Mouse (Mus musculus) neural tube, embryonic 11.5 days (tissue): ENCODE data around the gene Pex7. TPM values are rescaled to one million over a fixed set of nuclear protein-coding genes. Genes with fewer than 3 reads are reported as not detected.

Source experiments
- ATAC-seq: fragments of 200-750 bp; cut with Nextera tagmentation; 2 replicates; pipeline ENCODE4 v1.8.0; 2017; ENCODE audit warnings: moderate number of reproducible peaks, mild to moderate bottlenecking, moderate TSS enrichment, moderate library complexity; ENCODE audit not compliant: insufficient read depth, low FRiP score, low TSS enrichment
- DNase-seq: peaks from one replicate; pipeline ENCODE4 v3.0.0-alpha.2; 2015; ENCODE audit warnings: low spot score
- H3K27ac ChIP-seq: fragments of 300-500 bp; sonication (generic); 2 replicates; pipeline ENCODE4 v1.5.1; 2014; ENCODE audit warnings: low read depth, mild to moderate bottlenecking, low read length
- H3K27me3 ChIP-seq: fragments of 300-500 bp; sonication (generic); 2 replicates; pipeline ENCODE4 v1.6.1; 2014; ENCODE audit warnings: mild to moderate bottlenecking, low read length, mixed read lengths; ENCODE audit not compliant: control insufficient read depth, insufficient read depth
- H3K36me3 ChIP-seq: fragments of 300-500 bp; sonication (generic); 2 replicates; pipeline ENCODE4 v1.6.1; 2014; ENCODE audit warnings: mild to moderate bottlenecking, low read length, moderate library complexity, mixed read lengths; ENCODE audit not compliant: control insufficient read depth, insufficient read depth
- H3K4me1 ChIP-seq: fragments of 300-500 bp; sonication (generic); 2 replicates; pipeline ENCODE4 v1.6.1; 2014; ENCODE audit warnings: low read length, mixed read lengths; ENCODE audit not compliant: control insufficient read depth, insufficient read depth
- H3K4me2 ChIP-seq: fragments of 300-500 bp; sonication (generic); 2 replicates; pipeline ENCODE4 v1.6.1; 2014; ENCODE audit warnings: low read depth, mild to moderate bottlenecking, moderate library complexity
- H3K4me3 ChIP-seq: fragments of 300-500 bp; sonication (generic); 2 replicates; pipeline ENCODE4 v1.5.1; 2014; ENCODE audit warnings: low read depth, low read length
- H3K9ac ChIP-seq: fragments of 300-500 bp; sonication (generic); 2 replicates; pipeline ENCODE4 v1.6.1; 2014; ENCODE audit warnings: mild to moderate bottlenecking, low read length
- H3K9me3 ChIP-seq: fragments of 300-500 bp; sonication (generic); 2 replicates; pipeline ENCODE4 v1.6.1; 2016; ENCODE audit warnings: low read length; ENCODE audit not compliant: control insufficient read depth
- WGBS: fragments of 180-500 bp; shearing (Covaris S2); extraction: QIAGEN DNeasy Blood & Tissue Kit; methylation state at CpG from one replicate; pipeline ENCODE4 v1.1.7; 2014; 5-methylcytosine and 5-hydroxymethylcytosine counted together
- polyA plus RNA-seq: library from polyadenylated mRNA; unstranded; fragments of >200 nt; fragmentation: Nextera tagmentation; extraction: Ambion mirVana; gene quantifications from 2 replicates; pipeline ENCODE4 v1.2.1, GENCODE M21; 2014

Gene Pex7
- polyA plus RNA-seq, 1 experiment from 2014 or later, result 29.1 TPM

DNA sequence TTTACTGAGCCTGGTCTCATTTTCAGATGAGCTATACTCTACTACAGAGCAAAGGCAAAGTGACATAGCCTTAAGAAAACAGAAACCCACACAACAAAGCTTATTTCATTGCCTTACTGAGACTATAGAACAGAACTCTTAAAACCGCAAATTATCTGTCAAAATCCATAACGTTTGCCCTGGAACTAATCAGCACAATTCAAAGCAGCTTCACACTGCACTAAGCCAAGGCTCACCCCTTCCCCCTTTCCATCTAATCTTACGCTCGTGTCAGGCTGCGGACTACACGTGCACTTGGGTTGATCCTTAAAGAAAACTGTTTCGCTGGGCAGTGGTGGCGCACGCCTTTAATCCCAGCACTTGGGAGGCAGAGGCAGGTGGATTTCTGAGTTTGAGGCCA, 29.8 kb downstream of the Pex7 start:
- H3K27ac ChIP-seq, result no peak overlapping the region
- H3K9ac ChIP-seq, result no peak overlapping the region
- no peak overlapping the region for H3K4me3 ChIP-seq
- H3K9me3 ChIP-seq, result no peaks in the 10 kb centered on the region
- DNase-seq (no peak), ATAC-seq (no peak)
- 84% methylated on average over 9 of the region's 9 CpGs for WGBS
- no peaks in the 10 kb centered on the region for H3K27me3 ChIP-seq
- no peaks in the 10 kb centered on the region for H3K4me1 ChIP-seq
- no peaks in the 10 kb centered on the region for H3K36me3 ChIP-seq
- H3K4me2 ChIP-seq, result no peak overlapping the region

DNA sequence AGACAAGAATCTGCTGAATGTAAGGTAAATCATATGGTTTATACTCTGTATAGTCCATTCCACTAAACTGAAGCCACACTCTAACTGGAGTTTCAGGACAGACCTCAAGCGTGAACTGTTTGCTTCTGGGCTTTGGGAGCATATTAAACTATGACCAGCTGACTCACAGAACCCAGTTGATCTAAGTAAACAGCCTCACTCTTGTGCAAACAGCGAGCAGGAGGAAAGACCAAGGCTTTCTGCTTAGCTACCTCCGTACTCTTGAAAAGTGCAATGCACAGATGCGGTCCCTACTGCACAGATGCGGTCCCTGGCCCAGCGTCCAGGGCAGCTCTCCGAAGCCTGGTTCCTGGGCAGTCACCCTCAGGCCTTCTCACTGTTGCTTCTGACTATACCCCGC, 30.2 kb downstream of the Pex7 start:
- Histone ChIP-seq H3K4me1 (no peaks in the 10 kb centered on the region), H3K36me3 (no peaks in the 10 kb centered on the region), H3K4me3 (no peak overlapping the region), H3K9me3 (no peaks in the 10 kb centered on the region), H3K27ac (no peak overlapping the region), H3K27me3 (no peaks in the 10 kb centered on the region), H3K9ac (no peak overlapping the region), H3K4me2 (no peak overlapping the region)
- 88% methylated on average over 8 of the region's 8 CpGs for WGBS
- DNase-seq (no peak), ATAC-seq (no peak)

DNA sequence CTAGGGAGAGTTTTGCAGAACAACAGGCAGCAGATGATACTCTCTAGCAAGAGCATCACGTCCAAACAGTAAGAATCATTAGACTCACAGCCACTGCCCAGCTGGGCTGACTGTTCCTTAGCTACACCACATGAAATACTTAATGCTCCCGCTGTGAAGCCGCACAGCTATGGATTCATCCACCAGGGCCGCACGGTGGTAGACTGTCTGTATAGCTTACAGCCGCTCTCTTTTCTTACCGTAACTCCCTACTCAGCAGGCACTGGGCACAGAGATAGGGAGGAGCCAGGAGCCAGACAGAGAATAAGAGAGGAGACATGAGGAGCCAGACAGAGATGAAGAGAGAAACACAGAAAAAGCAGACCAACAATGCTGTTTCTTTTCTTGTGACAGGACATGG, 30.8 kb downstream of the Pex7 start:
- no peak for ATAC-seq
- Histone ChIP-seq H3K27me3 (no peaks in the 10 kb centered on the region), H3K4me3 (no peak overlapping the region), H3K9ac (no peak overlapping the region), H3K36me3 (no peaks in the 10 kb centered on the region), H3K27ac (no peak overlapping the region), H3K4me2 (no peak overlapping the region), H3K9me3 (no peaks in the 10 kb centered on the region), H3K4me1 (no peaks in the 10 kb centered on the region)
- DNase-seq, result no peak
- WGBS, result 60% methylated on average over 7 of the region's 7 CpGs

DNA sequence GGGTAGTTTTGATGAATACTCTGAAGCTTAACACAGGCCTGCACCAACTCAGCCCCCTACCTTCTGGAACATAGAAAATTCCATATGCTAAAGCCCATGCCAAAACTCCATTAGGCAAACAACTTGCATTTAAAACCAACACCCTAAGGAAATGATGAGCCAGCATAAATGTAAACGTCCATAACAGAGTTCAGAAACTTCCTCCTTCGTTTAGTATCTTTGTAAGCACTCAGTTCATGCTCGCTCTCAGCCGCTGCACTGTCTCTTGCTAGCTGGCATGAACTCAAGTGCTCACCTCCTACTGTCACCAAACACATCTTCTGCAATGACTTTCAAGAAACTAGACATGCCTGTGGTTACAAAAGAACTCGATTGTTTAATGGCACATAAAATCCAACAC, 32.1 kb downstream of the Pex7 start:
- no peak for DNase-seq
- WGBS, result 85% methylated on average over 5 of the region's 5 CpGs
- H3K27me3 ChIP-seq, result no peaks in the 10 kb centered on the region

DNA sequence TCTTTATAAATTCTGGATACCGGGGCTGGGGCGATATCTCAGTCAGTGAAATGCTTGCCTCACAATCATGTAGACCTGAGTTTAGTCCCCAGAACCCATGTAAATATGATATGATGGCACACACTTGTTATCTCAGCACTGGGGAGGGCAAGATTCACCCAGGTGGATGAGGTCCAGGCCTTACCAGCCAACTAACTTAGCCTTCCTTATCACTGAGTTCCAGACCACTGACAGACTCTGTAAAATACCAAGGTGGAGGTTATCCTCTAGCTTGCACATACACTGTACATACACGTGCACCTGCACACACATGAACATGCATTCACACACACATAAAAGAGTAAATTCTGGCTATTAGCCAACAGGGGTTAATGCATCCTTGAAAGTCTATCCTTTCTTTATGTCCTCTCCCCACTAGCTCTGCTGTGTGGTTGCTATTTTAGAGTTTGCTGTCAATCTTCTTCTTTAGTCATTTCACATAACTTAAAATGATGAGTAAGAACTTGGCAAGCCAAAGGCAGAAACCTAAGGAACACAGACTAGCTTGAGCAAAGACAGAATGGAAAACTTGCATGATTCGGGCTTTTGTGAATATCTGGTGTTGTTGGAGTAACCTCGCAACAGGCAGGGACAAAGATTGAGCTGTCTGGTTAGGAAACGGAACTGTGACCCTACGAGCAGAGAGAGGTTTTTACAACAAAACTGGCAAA, 51.7 kb downstream of the Pex7 start:
- Histone ChIP-seq H3K4me2 (no peak overlapping the region), H3K27me3 (peaks cover 21% of the 10 kb centered on the region), H3K36me3 (no peaks in the 10 kb centered on the region), H3K9me3 (no peaks in the 10 kb centered on the region), H3K4me3 (no peak overlapping the region), H3K4me1 (peaks cover 5% of the 10 kb centered on the region; the same call in 1 of the 2 replicates), H3K27ac (no peak overlapping the region), H3K9ac (no peak overlapping the region)
- no peak for DNase-seq
- WGBS, result 90% methylated on average over 7 of the region's 7 CpGs
- ATAC-seq, result no peak

More for the DNA sequence above, 32.1 kb downstream of the Pex7 start:
- Histone ChIP-seq H3K9me3 (no peaks in the 10 kb centered on the region), H3K27ac (no peak overlapping the region), H3K9ac (no peak overlapping the region), H3K4me2 (no peak overlapping the region), H3K4me3 (no peak overlapping the region), H3K36me3 (no peaks in the 10 kb centered on the region), H3K4me1 (no peaks in the 10 kb centered on the region)
- no peak for ATAC-seq

DNA sequence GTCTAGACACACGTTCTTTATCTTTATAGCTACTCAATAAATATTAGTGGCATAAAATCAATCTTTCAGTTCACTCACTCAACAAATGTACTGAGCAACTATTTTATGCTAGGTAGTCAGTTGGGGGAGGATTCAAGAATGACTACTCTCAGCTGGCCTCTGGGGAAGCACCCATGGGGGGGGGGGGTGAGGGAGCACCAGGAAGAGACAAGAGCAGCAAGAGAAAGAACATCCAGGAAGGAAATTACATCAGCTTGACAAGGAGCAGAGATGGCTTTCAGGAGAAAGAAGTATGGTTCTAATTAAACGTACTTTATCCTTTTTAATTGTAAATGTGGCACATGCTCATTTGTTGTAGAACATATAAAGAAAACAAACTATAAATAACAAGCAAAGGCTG, 53.9 kb downstream of the Pex7 start:
- H3K4me3 ChIP-seq, result no peak overlapping the region
- DNase-seq, result no peak
- H3K9ac ChIP-seq, result no peak overlapping the region
- no peak for ATAC-seq
- no peak overlapping the region for H3K4me2 ChIP-seq
- WGBS, result 71% methylated on average over 2 of the region's 2 CpGs
- no peaks in the 10 kb centered on the region for H3K9me3 ChIP-seq
- no peak overlapping the region for H3K27ac ChIP-seq
- H3K27me3 ChIP-seq, result peaks cover 41% of the 10 kb centered on the region
- H3K4me1 ChIP-seq, result peaks cover 10% of the 10 kb centered on the region; the same call in 1 of the 2 replicates
- no peaks in the 10 kb centered on the region for H3K36me3 ChIP-seq

DNA sequence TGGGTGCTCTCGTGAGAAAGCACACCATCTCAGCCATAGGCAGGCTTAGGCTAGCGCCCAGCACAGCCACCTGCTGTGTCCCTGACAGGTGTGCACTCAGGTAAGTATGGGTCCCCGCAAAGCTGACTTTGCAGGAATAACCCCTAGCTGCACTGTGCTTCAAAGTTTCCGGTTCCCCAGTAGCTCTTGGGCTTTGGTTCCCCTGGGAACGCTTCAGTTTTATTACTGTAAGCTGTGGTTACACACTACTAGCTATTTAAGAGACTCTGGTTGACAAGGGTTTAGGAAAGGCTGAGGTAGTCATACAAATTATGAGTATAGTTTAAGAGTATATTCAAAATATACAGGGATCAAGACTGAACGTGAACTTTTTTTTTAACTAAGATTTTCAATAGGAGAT, 54.7 kb downstream of the Pex7 start:
- Histone ChIP-seq H3K27ac (no peak overlapping the region), H3K4me3 (no peak overlapping the region), H3K36me3 (no peaks in the 10 kb centered on the region), H3K27me3 (peaks cover 43% of the 10 kb centered on the region), H3K4me1 (peaks cover 10% of the 10 kb centered on the region; the same call in 1 of the 2 replicates), H3K9me3 (no peaks in the 10 kb centered on the region), H3K4me2 (no peak overlapping the region), H3K9ac (no peak overlapping the region)
- DNase-seq, result no peak
- no peak for ATAC-seq
- 22% methylated on average over 6 of the region's 6 CpGs for WGBS

DNA sequence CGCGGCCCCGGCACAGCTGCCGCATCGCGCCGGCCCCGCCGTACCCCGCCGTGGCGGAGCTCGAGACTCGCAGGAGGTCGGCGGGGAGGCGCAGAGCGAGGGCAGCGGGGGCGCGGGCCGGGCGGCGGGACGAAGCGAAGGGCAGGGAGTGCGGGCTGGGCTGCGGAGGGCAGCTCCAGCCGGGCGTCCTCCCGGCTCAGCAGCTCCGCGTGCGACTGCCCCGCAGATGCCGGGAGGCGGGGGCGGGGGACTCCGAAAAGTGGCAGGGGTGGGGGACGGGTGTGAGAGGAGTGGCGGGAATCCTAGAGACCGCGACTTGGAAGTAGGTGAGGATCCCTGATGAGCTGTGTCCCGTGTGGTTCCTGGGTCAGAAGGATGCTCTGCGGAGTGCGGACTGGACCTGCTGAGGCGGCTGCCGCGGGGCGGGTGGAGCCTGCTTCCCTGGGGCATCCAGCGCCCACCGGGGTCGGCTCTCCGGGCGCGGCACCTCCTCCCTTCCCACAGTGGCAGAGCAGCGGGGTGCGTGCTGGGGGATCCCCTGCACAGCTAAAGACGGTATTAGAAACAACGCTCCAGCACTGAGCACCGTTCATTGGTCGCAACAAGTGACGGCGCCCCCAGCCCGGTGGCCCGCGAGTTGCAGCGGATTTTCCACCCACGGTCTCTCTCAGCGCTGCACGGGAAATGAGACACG, 56.3 kb downstream of the Pex7 start, which contains the start of gene Slc35d3:
Slc35d3 (minus strand) TSS at position 462 of the 694 bp plus-strand sequence.
- under 1% methylated on average over 68 of the region's 72 CpGs for WGBS

More for the DNA sequence above, 56.3 kb downstream of the Pex7 start, which contains the start of gene Slc35d3:
- DNase-seq, result no peak
- H3K27ac ChIP-seq, result no peak within 1 kb of the TSS
- no peaks in the 10 kb centered on the region for H3K9me3 ChIP-seq
- peaks cover 43% of the 10 kb centered on the region for H3K27me3 ChIP-seq
- peak; percentile 58 for ATAC-seq
- no peaks in the 10 kb centered on the region for H3K36me3 ChIP-seq
- H3K9ac ChIP-seq, result peak within 1 kb of the TSS; percentile 51
- H3K4me1 ChIP-seq, result peaks cover 10% of the 10 kb centered on the region; the same call in 1 of the 2 replicates
- H3K4me3 ChIP-seq, result peak within 1 kb of the TSS; percentile 54
- H3K4me2 ChIP-seq, result peak within 1 kb of the TSS; percentile 99
